Mouse (Mus musculus): ENCODE results near the gene Zfp605. TPM values are rescaled to one million over a fixed set of nuclear protein-coding genes. Genes with fewer than 3 reads are reported as not detected.
"Not testable (repeated sequence)": the region's sequence is repeated elsewhere in the genome, so short reads cannot be mapped to it uniquely, and the experiment has no call there.

Zfp605 gene
- 3.8 and 5.7 TPM in 2 replicates for polyA plus RNA-seq (2015; fragmentation: Nextera tagmentation; extraction: Ambion mirVana)

DNA sequence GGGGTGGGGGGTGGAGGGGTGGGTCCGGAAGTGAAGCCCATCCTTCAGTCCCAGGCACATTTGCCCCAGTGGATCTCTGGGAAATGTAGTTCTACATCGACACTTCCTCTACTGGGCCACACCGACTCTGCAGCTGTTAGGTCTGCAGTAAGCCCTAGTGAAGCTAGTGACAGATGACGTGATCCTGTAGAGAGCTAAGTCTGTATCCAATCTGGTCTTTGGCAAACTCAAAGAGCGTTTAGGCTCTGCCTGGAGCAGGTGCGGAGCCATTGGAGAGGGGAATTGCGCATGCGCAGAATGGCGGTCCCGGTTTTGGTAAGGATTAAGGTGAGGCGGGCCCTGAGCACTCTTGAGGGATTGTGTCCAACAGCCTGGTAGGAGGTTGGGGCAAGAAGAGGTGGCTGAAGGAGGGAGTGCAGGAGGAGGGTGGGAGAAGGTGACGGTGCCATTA is at the start of gene Zfp605:
Gene Zfp605, plus strand, starts transcription at position 102 of the 451 bp plus-strand sequence.
- under 1% methylated on average over 12 of the region's 12 CpGs for WGBS
- peak; percentile 52 for ATAC-seq (replicated peaks; ENCODE audit: low FRiP score)

DNA sequence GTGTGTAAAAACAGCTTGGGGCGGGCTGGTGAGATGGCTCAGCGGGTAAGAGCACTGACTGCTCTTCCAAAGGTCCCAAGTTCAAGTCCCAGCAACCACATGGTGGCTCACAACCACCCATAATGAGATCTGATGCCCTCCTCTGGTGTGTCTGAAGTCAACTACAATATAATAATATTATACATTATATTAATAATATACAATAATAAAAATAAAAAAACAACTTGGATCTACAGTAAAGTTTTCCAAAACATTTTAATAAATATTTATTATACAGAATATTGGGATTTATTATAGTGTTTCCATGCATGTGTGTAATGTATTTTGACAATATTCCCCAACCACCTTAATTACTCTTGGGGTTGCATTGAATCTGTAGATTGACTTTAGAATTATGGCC is 37.5 kb upstream of the Zfp605 start, which contains the start of gene Gm17655:
Gene Gm17655, minus strand, starts transcription at position 101 of the 400 bp plus-strand sequence.
- peaks cover 23% of the 10 kb centered on the region for H3K9me3 ChIP-seq (replicated peaks)
- H3K4me1 ChIP-seq; ATAC-seq (replicated peaks; ENCODE audit: low FRiP score); H3K4me2 ChIP-seq; H3K4me3 ChIP-seq (replicated peaks); H3K27me3 ChIP-seq; H3K9ac ChIP-seq; H3K36me3 ChIP-seq; H3K27ac ChIP-seq: not testable (repeated sequence)
- 92% methylated on average over 2 of the region's 2 CpGs for WGBS

More for the DNA sequence above, at the start of gene Zfp605:
- peak within 1 kb of the TSS; percentile 61 for H3K9ac ChIP-seq
- H3K4me2 ChIP-seq, result peak within 1 kb of the TSS; percentile 74
- peak within 1 kb of the TSS; percentile 90 for H3K27ac ChIP-seq
- no peaks in the 10 kb centered on the region for H3K9me3 ChIP-seq (replicated peaks)
- no peaks in the 10 kb centered on the region for H3K27me3 ChIP-seq
- H3K36me3 ChIP-seq, result peaks cover 42% of the 10 kb centered on the region
- peaks cover 16% of the 10 kb centered on the region for H3K4me1 ChIP-seq
- H3K4me3 ChIP-seq (replicated peaks), result peak within 1 kb of the TSS; percentile 66

DNA sequence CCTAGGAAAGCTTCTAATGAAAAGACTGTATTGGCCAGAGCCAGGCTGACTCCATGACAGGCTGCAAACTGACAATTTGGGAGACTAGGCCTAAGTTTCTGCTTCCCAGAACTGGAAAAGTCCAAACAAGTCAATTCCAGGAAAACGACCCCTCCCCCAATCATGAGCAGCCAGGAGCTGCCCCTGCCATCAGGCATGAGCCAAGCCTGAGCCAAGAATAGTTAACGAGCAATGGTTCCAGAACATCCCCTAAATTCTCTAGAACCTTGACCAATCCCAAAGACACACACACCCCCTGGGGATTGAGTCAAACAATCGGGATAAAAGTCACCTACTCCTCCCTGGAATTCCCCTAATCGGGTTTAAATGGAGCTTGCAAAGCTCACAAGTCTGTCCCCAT is 26.9 kb upstream of the Zfp605 start:
- Histone ChIP-seq H3K27me3 (no peaks in the 10 kb centered on the region), H3K36me3 (peaks cover 10% of the 10 kb centered on the region), H3K4me3 (replicated peaks) (no peak overlapping the region), H3K9ac (no peak overlapping the region), H3K4me1 (no peaks in the 10 kb centered on the region), H3K4me2 (no peak overlapping the region), H3K9me3 (replicated peaks) (peaks cover 20% of the 10 kb centered on the region), H3K27ac (no peak overlapping the region)
- 82% methylated on average over 4 of the region's 4 CpGs for WGBS
- ATAC-seq (replicated peaks; ENCODE audit: low FRiP score), result no peak

GRCm38 (mm10) chr5:110086161-110086866 is 23.6 kb upstream of the Zfp605 start:
- no peaks in the 10 kb centered on the region for H3K4me1 ChIP-seq
- 0 out of 2 replicates have a peak, but pooled peaks cover 3% of the 10 kb centered on the region for H3K9me3 ChIP-seq (replicated peaks)
- no peak overlapping the region for H3K4me3 ChIP-seq (replicated peaks)
- H3K36me3 ChIP-seq, result no peaks in the 10 kb centered on the region
- no peaks in the 10 kb centered on the region for H3K27me3 ChIP-seq
- WGBS, result 39% methylated on average over 14 of the region's 14 CpGs
- 0 out of 2 replicates have a peak overlapping the region, but pooled peaks have one; percentile 12 for H3K4me2 ChIP-seq
- H3K9ac ChIP-seq, result no peak overlapping the region
- no peak overlapping the region for H3K27ac ChIP-seq
- ATAC-seq (replicated peaks; ENCODE audit: low FRiP score), result no peak

- H3K36me3 ChIP-seq, result no peaks in the 10 kb centered on the region
- no peak for ATAC-seq (replicated peaks; ENCODE audit: low FRiP score)
- H3K27ac ChIP-seq, result no peak overlapping the region
- no peaks in the 10 kb centered on the region for H3K9me3 ChIP-seq (replicated peaks)
- H3K4me1 ChIP-seq, result peaks cover 8% of the 10 kb centered on the region; the same call in 1 of the 2 replicates
- no peak overlapping the region for H3K4me3 ChIP-seq (replicated peaks)
- H3K4me2 ChIP-seq, result no peak overlapping the region
- H3K9ac ChIP-seq, result no peak overlapping the region
- H3K27me3 ChIP-seq, result no peaks in the 10 kb centered on the region
- 79% methylated on average over 2 of the region's 2 CpGs for WGBS
Observed at GRCm38 (mm10) chr5:110091546-110091945, 18.3 kb upstream of the Zfp605 start.

DNA sequence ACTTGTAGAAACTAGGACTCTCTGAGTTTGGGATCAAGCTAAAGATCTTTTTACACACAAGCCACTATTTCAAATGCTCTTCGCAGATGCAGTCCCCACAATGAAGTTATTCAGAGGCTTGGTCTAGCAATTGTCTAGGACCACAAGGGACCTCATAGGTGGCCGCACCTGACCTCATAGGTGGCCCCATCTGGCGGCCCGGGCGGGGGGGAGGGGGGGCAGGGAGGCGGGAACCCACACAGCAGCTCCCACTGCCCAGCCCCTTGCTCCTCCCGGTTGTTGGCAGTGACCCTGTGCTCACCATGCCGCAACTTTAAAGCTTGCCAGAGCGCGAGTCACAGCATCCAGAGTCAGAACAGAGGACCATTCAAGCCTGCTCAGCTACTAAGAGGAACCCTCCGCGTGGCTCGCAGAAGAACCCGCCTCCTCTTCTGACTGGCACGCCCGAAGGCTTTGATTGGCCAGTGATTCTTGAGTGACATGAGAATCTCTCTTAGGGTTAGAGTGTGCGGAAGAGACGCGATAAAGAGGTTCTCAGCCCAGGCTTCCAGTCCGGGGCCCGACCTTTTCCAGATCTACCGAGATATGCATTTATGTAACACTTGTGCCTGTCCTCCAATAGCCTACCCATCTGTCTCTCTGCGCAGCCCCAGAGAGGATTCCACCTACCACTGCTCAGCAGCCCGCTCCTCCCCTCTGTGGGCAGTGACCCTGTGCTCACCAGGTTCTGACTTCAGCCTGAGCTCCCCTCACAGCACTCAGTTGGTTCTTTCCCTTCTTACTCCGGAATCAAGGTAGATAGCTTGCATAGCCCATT is 15.7 kb upstream of the Zfp605 start, which contains the start of gene Gm35315:
Gene Gm35315, minus strand, starts transcription at position 391 of the 817 bp plus-strand sequence.
- no peaks in the 10 kb centered on the region for H3K27me3 ChIP-seq
- ATAC-seq (replicated peaks; ENCODE audit: low FRiP score), result peak; percentile 97
- peak within 1 kb of the TSS; percentile 79 for H3K27ac ChIP-seq
- peak within 1 kb of the TSS; percentile 82 for H3K4me2 ChIP-seq
- peak within 1 kb of the TSS; percentile 63 for H3K4me3 ChIP-seq (replicated peaks)
- H3K9ac ChIP-seq, result peak within 1 kb of the TSS; percentile 48
- H3K36me3 ChIP-seq, result no peaks in the 10 kb centered on the region
- H3K9me3 ChIP-seq (replicated peaks), result no peaks in the 10 kb centered on the region
- WGBS, result under 1% methylated on average over 24 of the region's 25 CpGs
- H3K4me1 ChIP-seq, result peaks cover 8% of the 10 kb centered on the region; the same call in 1 of the 2 replicates

- peak; percentile 53 for ATAC-seq (replicated peaks; ENCODE audit: low FRiP score)
- Histone ChIP-seq H3K27ac (peak overlapping the region; percentile 79), H3K4me2 (peak overlapping the region; percentile 82), H3K9me3 (replicated peaks) (no peaks in the 10 kb centered on the region), H3K4me3 (replicated peaks) (peak overlapping the region; percentile 63), H3K9ac (peak overlapping the region; percentile 48), H3K36me3 (no peaks in the 10 kb centered on the region), H3K4me1 (peaks cover 9% of the 10 kb centered on the region), H3K27me3 (no peaks in the 10 kb centered on the region)
- 10% methylated on average over 4 of the region's 4 CpGs for WGBS
Observed at GRCm38 (mm10) chr5:110094847-110095213, 15.1 kb upstream of the Zfp605 start.

DNA sequence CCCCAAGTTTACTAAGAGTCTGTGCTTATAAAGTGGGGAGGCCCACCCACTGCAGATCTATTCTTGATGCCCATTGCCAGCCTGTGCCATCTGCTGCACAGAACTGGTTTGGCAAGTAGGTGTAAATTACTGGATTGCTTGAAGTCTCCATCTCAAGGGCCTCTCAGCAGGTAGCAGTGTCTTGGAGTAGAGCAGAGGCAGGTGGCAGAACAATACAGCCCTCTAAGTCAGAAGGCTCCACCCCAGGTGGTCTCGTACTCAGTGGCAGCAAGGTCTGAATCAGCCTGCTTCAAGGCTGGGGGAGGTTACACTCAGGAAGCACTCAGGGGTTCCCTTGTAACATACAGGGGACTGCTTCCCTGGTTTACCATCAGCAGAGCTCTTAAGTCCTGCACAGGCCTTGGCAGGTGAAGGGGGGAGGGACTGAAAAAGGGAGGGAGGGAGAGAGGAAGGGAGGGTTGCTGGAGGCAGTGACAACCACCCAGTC is 10.9 kb upstream of the Zfp605 start:
- peaks cover 4% of the 10 kb centered on the region; the same call in 1 of the 2 replicates for H3K27me3 ChIP-seq
- ATAC-seq (replicated peaks; ENCODE audit: low FRiP score), result no peak
- H3K9ac ChIP-seq, result no peak overlapping the region
- H3K9me3 ChIP-seq (replicated peaks), result no peaks in the 10 kb centered on the region
- no peak overlapping the region for H3K27ac ChIP-seq
- H3K4me2 ChIP-seq, result no peak overlapping the region
- H3K36me3 ChIP-seq, result peaks cover 18% of the 10 kb centered on the region
- H3K4me3 ChIP-seq (replicated peaks), result no peak overlapping the region
- peaks cover 36% of the 10 kb centered on the region for H3K4me1 ChIP-seq
- WGBS, result 52% methylated on average over 1 of the region's 1 CpGs

DNA sequence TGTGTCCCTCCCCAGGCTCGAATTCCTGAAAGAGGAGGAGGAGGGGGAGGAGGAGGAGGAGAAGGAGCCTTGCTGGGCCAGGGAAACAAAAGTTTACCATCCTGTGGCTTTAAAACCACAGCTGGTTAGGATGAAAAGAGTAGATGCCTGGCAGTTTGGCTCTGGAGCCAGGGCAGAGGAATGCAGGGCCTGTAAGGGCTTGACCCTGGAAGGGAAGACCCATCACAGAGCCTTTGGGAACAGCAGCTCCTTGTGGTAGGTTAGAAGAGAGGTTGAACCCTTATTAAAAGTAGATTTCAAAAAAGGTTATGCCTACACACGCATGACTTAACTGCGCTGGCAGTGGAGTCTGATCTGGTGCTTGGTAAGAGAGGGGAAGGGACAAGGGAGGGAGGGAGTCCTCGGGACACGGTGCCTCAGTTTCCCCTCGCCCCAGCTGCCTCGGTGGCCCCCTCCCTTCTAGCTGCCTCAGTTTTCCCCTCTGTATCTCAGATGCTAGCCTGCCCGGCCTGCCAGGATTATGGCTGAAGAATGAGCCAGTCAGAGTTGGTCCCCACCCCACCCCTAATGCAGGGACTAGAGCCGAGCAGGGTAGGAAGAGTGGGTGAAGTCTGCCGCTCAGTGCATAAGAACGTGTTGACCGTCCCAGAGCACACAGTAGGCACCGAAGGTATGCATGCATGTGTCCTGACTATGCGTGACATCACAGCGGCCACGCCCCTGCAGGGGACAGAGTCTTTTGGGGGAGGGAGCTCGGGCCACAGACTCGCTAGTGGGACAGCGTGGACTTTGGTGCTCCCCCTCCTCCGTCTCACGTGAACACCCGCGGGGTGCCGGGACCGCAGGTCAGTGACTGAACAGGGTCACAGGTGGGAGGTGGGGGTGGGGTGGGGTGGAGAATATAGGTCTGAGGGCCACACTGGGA is 10.0 kb upstream of the Zfp605 start, which contains the start of gene Plcxd1:
Gene Plcxd1, plus strand, starts transcription at position 314 of the 925 bp plus-strand sequence.
- Histone ChIP-seq H3K4me2 (peak within 1 kb of the TSS; percentile 87), H3K27ac (0 out of 2 replicates have a peak within 1 kb of the TSS, but pooled peaks have one; percentile 22), H3K36me3 (peaks cover 27% of the 10 kb centered on the region), H3K27me3 (peaks cover 4% of the 10 kb centered on the region; the same call in 1 of the 2 replicates), H3K9me3 (replicated peaks) (no peaks in the 10 kb centered on the region), H3K9ac (no peak within 1 kb of the TSS; the same call in 1 of the 2 replicates), H3K4me3 (replicated peaks) (peak within 1 kb of the TSS; percentile 42), H3K4me1 (peaks cover 32% of the 10 kb centered on the region)
- peak; percentile 13; the same call in 1 of the 2 replicates for ATAC-seq (replicated peaks; ENCODE audit: low FRiP score)
- WGBS, result 5% methylated on average over 25 of the region's 25 CpGs

- 2% methylated on average over 36 of the region's 37 CpGs for WGBS
- peak; percentile 23 for ATAC-seq (replicated peaks; ENCODE audit: low FRiP score)
- peak overlapping the region; percentile 21; the same call in 1 of the 2 replicates for H3K9ac ChIP-seq
- peaks cover 4% of the 10 kb centered on the region; the same call in 1 of the 2 replicates for H3K27me3 ChIP-seq
- peak overlapping the region; percentile 87 for H3K4me2 ChIP-seq
- H3K4me1 ChIP-seq, result peaks cover 28% of the 10 kb centered on the region
- peak overlapping the region; percentile 42 for H3K4me3 ChIP-seq (replicated peaks)
- no peaks in the 10 kb centered on the region for H3K9me3 ChIP-seq (replicated peaks)
- no peak overlapping the region for H3K27ac ChIP-seq
- H3K36me3 ChIP-seq, result peaks cover 38% of the 10 kb centered on the region
Observed at GRCm38 (mm10) chr5:110100921-110101631, 8.8 kb upstream of the Zfp605 start.

Measured in kidney, embryonic 15.5 days (tissue).